Mouse (Mus musculus): ENCODE data around the gene Nanog.
"Not testable (repeated sequence)": the region's sequence is repeated elsewhere in the genome, so short reads cannot be mapped to it uniquely, and the experiment has no call there.

The Nanog gene

DNA sequence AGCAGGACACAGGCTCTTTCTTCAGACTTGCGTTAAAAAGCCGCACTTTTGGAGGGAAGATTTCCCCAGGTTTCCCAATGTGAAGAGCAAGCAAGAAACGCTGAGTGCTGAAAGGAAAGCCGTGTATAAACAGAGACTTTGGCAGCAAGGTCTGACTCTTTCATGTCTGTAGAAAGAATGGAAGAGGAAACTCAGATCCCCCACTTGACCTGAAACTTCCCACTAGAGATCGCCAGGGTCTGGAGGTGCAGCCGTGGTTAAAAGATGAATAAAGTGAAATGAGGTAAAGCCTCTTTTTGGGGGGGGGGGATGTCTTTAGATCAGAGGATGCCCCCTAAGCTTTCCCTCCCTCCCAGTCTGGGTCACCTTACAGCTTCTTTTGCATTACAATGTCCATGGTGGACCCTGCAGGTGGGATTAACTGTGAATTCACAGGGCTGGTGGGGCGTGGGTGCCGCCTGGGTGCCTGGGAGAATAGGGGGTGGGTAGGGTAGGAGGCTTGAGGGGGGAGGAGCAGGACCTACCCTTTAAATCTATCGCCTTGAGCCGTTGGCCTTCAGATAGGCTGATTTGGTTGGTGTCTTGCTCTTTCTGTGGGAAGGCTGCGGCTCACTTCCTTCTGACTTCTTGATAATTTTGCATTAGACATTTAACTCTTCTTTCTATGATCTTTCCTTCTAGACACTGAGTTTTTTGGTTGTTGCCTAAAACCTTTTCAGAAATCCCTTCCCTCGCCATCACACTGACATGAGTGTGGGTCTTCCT lies at the start of gene Nanog:
Gene Nanog (plus strand): TSS at position 454 of the 765 bp plus-strand sequence.
- no peak for DNase-seq (ENCODE audit: extremely low read depth, insufficient read length, low spot score)

- no peak for DNase-seq (ENCODE audit: extremely low read depth, insufficient read length, low spot score)
Observed at GRCm38 (mm10) chr6:122657630-122658029, 49.7 kb upstream of the Nanog start.

- no peak for DNase-seq (ENCODE audit: extremely low read depth, insufficient read length, low spot score)
Observed at GRCm38 (mm10) chr6:122659567-122659966, 47.7 kb upstream of the Nanog start.

- no peak for DNase-seq (ENCODE audit: extremely low read depth, insufficient read length, low spot score)
Observed at GRCm38 (mm10) chr6:122660601-122661379, 46.5 kb upstream of the Nanog start.

DNA sequence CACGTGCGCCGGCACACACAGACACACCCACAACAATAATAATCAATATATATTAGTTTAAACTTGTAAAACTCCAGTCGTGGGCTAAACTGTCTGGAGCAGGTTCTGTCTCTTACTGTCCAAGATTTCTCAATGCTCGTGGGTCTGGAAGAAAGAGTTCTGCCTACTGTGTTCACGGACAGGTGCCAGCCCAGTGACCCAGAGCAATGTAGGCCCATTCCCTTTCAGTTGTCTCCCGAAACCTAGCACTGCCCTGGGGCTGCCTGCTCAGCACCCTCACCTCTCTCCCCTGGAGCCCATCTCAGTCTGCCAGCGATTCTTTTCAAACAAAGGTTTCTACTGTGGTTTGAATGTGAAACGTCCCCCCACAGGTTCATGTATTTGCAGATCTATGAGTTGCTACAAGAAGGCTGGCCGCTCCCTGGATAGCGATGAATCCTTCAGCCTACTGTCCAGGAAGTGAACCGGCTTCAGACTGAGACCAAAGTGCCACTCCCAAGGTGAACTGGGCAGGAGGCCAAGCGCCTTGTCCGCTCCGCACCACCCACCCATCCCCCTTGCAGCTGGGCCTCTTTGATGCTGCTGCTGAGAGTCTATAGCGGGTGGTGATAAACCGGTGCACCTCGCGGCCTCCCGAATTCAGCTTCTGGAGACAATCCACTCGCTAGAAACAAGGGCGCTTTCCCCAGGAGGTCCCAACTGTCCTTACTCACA lies 44.6 kb upstream of the Nanog start:
- DNase-seq (ENCODE audit: extremely low read depth, insufficient read length, low spot score) = no peak

DNA sequence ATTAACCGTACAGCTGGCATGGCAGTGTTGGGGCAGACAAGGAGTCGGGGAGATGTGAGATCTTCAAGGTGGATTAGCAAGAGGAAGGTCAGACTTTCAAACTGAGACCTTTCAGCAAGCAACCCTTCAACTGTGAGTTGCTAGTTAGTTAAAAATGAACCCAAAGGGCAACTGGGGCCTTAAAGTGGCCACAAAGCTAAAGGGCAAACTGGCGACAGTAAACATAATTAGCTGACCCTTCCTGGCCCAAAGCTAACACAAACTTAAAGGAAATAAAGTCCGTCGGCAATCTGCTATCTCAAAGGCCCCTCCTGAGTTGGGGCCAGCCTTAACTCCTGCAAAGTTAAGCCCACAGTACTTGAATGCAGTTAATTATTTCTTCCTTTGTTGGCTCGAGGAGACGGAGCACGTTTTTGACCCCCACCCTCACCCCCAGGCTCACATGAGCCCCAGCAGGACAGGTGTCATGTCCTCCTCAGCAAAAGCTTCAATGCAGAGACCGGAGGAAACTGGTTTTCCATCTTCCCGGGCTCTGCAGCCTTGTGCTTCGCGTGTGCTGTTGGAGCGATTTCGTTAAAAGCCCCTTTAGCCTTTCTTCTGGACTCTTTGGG lies 43.6 kb upstream of the Nanog start:
- no peak for DNase-seq (ENCODE audit: extremely low read depth, insufficient read length, low spot score)

- DNase-seq (ENCODE audit: extremely low read depth, insufficient read length, low spot score) = no peak
Observed at GRCm38 (mm10) chr6:122665866-122666265, 41.4 kb upstream of the Nanog start.

DNA sequence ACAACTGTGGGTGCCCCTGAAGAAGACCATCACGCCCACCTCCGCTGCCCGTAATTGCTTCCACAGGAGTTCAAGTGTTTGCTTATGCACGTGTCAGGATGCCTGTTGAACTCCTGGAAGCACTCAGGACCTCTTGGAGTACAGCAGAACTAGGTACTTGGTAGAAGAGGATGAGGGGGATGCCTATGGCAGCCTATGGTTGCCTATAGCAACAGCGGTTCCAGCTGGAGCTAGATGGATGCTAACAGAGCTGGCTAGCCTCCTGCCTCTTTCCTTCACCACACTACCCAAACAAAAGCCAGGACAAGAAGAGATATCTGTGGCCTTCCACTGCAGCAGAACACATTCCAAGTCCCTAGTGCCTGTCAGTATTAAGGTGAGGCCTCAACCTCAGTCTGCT lies 39.6 kb upstream of the Nanog start:
- DNase-seq (ENCODE audit: extremely low read depth, insufficient read length, low spot score) = no peak

- no peak for DNase-seq (ENCODE audit: extremely low read depth, insufficient read length, low spot score)
Observed at GRCm38 (mm10) chr6:122668823-122669222, 38.5 kb upstream of the Nanog start.

DNA sequence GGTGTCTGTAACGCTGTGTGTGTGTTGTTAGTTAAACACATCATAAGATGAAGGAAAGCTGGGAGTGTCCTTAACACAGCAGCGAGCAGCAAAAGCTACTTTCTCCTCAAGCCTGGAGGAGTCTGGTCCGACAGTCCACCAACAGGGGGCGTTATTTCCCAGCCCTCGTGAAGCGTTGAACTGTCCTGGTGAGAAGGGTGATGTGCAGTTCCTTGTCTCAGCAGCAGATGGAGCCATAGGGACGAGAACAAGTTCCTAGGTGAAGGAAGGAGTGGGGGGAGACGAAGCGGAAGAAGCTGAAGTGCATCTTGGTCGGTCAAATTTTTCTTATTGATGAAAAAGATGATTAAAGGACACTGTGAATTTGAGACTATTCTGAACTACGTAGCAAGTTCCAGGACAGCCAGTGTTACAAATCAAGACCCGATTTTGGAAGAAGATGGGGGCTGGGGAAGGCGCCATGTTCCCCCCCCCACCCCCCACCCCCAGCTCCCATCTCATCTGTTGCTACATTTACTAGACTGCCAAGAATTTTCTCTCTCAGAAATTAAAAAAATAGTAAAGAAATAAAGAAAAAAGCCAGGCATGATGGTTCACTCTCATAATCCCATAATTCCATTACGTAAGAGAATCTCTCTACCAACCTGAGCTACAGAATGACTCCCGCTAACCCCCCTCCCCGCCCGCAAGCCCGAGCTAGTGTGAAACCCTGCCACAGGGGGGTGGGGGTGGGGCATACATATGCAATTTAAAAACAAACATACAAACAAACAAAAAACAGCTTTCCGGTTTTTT lies 37.7 kb upstream of the Nanog start:
- DNase-seq (ENCODE audit: extremely low read depth, insufficient read length, low spot score) = peak; percentile 64

DNA sequence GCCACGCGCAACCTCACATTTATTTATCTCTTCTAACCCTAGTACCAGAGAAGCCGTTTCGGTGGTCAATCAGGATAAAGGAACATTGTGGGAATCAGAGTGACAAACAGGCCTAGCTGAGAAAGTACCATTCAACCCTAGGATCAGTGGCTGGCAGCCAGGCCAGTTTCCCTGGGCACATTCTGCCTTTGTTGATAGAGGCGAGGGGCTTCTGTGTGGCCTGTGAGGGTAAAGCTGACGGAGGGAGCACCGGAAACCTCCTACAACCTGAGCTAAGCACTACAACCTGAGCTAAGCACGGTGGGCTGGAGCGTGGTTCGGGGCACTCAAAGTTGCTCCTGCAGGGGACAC lies 37.1 kb upstream of the Nanog start:
- no peak for DNase-seq (ENCODE audit: extremely low read depth, insufficient read length, low spot score)

GRCm38 (mm10) chr6:122670841-122671240 lies 36.4 kb upstream of the Nanog start:
- no peak for DNase-seq (ENCODE audit: extremely low read depth, insufficient read length, low spot score)

GRCm38 (mm10) chr6:122672746-122673145 lies 34.5 kb upstream of the Nanog start:
- no peak for DNase-seq (ENCODE audit: extremely low read depth, insufficient read length, low spot score)

- DNase-seq (ENCODE audit: extremely low read depth, insufficient read length, low spot score) = peak; percentile 23
Observed at GRCm38 (mm10) chr6:122682646-122683045, 24.6 kb upstream of the Nanog start.

GRCm38 (mm10) chr6:122686709-122687108 lies 20.6 kb upstream of the Nanog start:
- DNase-seq (ENCODE audit: extremely low read depth, insufficient read length, low spot score) = no peak

DNA sequence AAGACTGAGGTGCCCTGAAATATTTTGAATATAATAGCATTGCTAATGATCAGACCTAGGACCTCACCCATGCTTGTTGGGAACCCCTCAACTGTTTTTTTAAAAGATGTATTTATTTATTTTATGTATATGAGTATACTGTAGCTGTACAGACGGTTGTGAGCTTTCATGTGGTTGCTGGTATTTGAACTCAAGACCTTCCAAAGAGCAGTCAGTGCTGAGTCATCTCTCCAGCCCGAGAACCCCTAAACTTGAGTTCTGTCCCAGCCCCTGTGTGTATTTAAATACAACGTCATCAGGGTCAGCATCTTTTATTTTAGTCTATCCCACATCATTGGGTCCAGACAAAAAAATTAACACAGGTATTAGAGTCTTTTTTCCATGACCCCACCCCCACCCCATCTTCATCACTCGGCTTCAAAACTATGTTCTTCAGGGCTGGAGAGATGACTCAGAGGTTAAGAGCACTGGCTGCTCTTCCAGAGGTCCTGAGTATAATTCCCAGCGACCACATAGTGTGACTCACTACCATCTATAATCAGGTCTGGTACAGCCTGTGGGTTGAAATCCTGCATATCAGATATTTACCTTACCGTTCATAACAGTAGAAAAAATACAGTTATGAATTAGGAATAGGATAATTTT lies 17.8 kb upstream of the Nanog start:
- DNase-seq (ENCODE audit: extremely low read depth, insufficient read length, low spot score) = peak; percentile 68

DNA sequence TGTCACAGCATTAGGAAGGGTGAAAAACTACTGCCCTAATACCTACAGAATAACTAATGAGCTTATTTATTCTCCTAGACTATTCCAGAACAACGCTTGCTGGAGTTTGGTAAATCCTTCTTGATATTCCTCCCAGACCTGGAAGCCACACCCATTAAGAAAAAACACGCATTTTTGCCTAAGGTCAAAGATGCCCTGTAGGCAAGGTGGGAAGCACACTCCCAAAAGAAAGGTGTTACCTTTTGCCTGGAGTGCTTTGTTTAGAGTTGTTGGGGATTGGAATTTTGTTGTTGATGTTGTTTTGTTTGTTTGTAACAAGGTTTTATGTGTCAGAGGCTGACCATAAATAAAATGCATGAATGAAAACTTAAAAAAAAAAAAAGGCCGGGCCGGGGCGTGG lies 17.2 kb upstream of the Nanog start:
- DNase-seq (ENCODE audit: extremely low read depth, insufficient read length, low spot score) = no peak

- no peak for DNase-seq (ENCODE audit: extremely low read depth, insufficient read length, low spot score)
Observed at GRCm38 (mm10) chr6:122695398-122695797, 11.9 kb upstream of the Nanog start.

DNA sequence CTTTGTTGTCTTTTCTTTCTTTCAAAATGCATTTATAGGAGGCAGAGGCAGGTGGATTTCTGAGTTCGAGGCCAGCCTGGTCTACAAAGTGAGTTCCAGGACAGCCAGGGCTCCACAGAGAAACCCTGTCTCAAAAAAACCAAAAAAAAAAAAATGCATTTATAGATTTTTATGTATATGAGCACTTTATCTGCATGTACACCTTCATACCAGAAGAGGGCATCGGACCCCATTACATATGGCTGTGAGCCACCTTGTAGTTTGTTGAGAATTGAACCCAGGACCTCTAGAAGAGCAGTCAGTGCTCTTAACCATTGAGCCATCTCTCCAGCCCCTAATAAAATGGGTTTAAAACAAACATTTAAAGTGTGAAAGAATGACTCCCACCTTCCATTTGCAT lies 7.7 kb upstream of the Nanog start:
- DNase-seq (ENCODE audit: extremely low read depth, insufficient read length, low spot score) = not testable (repeated sequence)

DNA sequence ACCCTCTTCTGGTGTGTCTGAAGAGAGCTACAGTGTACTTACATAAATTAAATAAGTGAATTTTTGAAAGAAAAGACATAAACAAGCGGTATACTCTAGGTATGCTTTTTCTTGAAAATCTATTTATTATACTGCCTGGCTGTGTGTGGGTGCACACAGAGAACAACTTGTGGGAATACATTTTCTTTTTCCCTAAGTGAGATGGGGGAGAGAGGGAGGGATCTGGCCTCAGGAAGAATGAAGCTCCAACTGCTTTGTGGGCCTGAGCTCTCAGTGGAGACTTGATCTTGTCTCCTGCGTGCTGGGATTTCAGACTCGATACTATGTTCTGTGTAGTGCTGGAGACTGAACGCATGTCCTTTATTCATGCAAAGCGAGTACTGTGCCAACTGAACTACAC lies 5.5 kb upstream of the Nanog start:
- no peak for DNase-seq (ENCODE audit: extremely low read depth, insufficient read length, low spot score)
